Mouse (Mus musculus): ENCODE measurements around the gene Wdr24. TPM values are rescaled to one million over a fixed set of nuclear protein-coding genes. Genes with fewer than 3 reads are reported as not detected.

Gene Wdr24
- polyA plus RNA-seq, 1 experiment from 2014 or later, result 22.1 TPM

DNA sequence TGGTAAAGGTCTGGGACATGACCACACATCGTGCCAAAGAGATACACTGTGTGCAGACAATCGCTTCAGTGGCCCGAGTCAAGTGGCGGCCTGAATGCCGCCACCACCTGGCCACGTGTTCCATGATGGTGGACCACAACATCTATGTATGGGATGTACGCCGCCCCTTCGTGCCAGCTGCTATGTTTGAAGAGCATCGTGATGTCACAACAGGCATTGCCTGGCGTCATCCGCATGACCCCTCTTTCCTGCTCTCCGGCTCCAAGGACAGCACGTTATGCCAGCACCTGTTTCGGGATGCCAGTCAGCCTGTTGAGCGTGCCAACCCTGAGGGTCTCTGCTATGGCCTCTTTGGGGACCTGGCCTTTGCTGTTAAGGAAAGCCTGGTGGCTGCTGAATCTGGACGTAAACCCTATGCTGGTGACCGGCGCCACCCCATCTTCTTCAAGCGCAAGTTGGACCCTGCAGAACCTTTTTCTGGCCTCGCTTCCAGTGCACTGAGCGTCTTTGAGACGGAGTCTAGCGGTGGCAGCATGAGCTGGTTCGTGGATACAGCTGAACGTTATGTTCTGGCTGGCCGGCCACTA is 2.6 kb downstream of the Wdr24 start:
- no peaks in the 10 kb centered on the region for H3K27me3 ChIP-seq (ENCODE audit: insufficient read depth, low read length)
- no peak overlapping the region for H3K27ac ChIP-seq
- WGBS, result 93% methylated on average over 27 of the region's 27 CpGs
- H3K9ac ChIP-seq (ENCODE audit: low read depth, low read length), result no peak overlapping the region
- no peak for DNase-seq (ENCODE audit: low spot score)
- H3K36me3 ChIP-seq (ENCODE audit: insufficient read depth, low read length), result peaks cover 30% of the 10 kb centered on the region
- H3K9me3 ChIP-seq (replicated peaks; ENCODE audit: low read length), result no peaks in the 10 kb centered on the region
- peaks cover 27% of the 10 kb centered on the region for H3K4me1 ChIP-seq (replicated peaks; ENCODE audit: insufficient read depth, low read length)
- H3K4me2 ChIP-seq (ENCODE audit: low read length), result no peak overlapping the region
- no peak overlapping the region for H3K4me3 ChIP-seq (replicated peaks; ENCODE audit: low read depth, low read length)
- no peak for ATAC-seq (replicated peaks; ENCODE audit: low FRiP score, low read depth)
- no peak for TF ChIP-seq CTCF (IDR thresholded peaks at IDR 0.05; ENCODE audit: low read depth)

- no peaks in the 10 kb centered on the region for H3K9me3 ChIP-seq (replicated peaks; ENCODE audit: low read length)
- H3K36me3 ChIP-seq (ENCODE audit: insufficient read depth, low read length), result peaks cover 34% of the 10 kb centered on the region
- no peaks in the 10 kb centered on the region for H3K27me3 ChIP-seq (ENCODE audit: insufficient read depth, low read length)
- no peak for ATAC-seq (replicated peaks; ENCODE audit: low FRiP score, low read depth)
- no peak for DNase-seq (ENCODE audit: low spot score)
- peaks cover 36% of the 10 kb centered on the region for H3K4me1 ChIP-seq (replicated peaks; ENCODE audit: insufficient read depth, low read length)
- no peak overlapping the region for H3K4me2 ChIP-seq (ENCODE audit: low read length)
- no peak overlapping the region for H3K4me3 ChIP-seq (replicated peaks; ENCODE audit: low read depth, low read length)
- WGBS, result 96% methylated on average over 13 of the region's 13 CpGs
- no peak for TF ChIP-seq CTCF (IDR thresholded peaks at IDR 0.05; ENCODE audit: low read depth)
- H3K27ac ChIP-seq, result no peak overlapping the region
- no peak overlapping the region for H3K9ac ChIP-seq (ENCODE audit: low read depth, low read length)
Observed at GRCm38 (mm10) chr17:25827011-25827410, 3.6 kb downstream of the Wdr24 start.

GRCm38 (mm10) chr17:25827546-25828222 is 4.3 kb downstream of the Wdr24 start:
- Histone ChIP-seq H3K4me3 (replicated peaks; ENCODE audit: low read depth, low read length) (no peak overlapping the region), H3K4me1 (replicated peaks; ENCODE audit: insufficient read depth, low read length) (peaks cover 37% of the 10 kb centered on the region), H3K4me2 (ENCODE audit: low read length) (peak overlapping the region; percentile 66; the same call in 1 of the 2 replicates), H3K27me3 (ENCODE audit: insufficient read depth, low read length) (no peaks in the 10 kb centered on the region), H3K9me3 (replicated peaks; ENCODE audit: low read length) (no peaks in the 10 kb centered on the region), H3K9ac (ENCODE audit: low read depth, low read length) (no peak overlapping the region), H3K27ac (no peak overlapping the region), H3K36me3 (ENCODE audit: insufficient read depth, low read length) (peaks cover 34% of the 10 kb centered on the region)
- no peak for DNase-seq (ENCODE audit: low spot score)
- ATAC-seq (replicated peaks; ENCODE audit: low FRiP score, low read depth), result no peak
- 88% methylated on average over 22 of the region's 22 CpGs for WGBS
- no peak for TF ChIP-seq CTCF (IDR thresholded peaks at IDR 0.05; ENCODE audit: low read depth)

GRCm38 (mm10) chr17:25828223-25828594 is 4.8 kb downstream of the Wdr24 start:
- Histone ChIP-seq H3K27me3 (ENCODE audit: insufficient read depth, low read length) (no peaks in the 10 kb centered on the region), H3K36me3 (ENCODE audit: insufficient read depth, low read length) (peaks cover 34% of the 10 kb centered on the region), H3K4me3 (replicated peaks; ENCODE audit: low read depth, low read length) (peak overlapping the region; percentile 34; the same call in 1 of the 2 replicates), H3K9me3 (replicated peaks; ENCODE audit: low read length) (no peaks in the 10 kb centered on the region), H3K4me1 (replicated peaks; ENCODE audit: insufficient read depth, low read length) (peaks cover 37% of the 10 kb centered on the region), H3K27ac (peak overlapping the region; percentile 88; the same call in 1 of the 2 replicates), H3K4me2 (ENCODE audit: low read length) (peak overlapping the region; percentile 66), H3K9ac (ENCODE audit: low read depth, low read length) (no peak overlapping the region; the same call in 1 of the 2 replicates)
- no peak for TF ChIP-seq CTCF (IDR thresholded peaks at IDR 0.05; ENCODE audit: low read depth)
- ATAC-seq (replicated peaks; ENCODE audit: low FRiP score, low read depth), result no peak
- no peak for DNase-seq (ENCODE audit: low spot score)
- WGBS, result 87% methylated on average over 8 of the region's 8 CpGs

GRCm38 (mm10) chr17:25828712-25829557 is 5.5 kb downstream of the Wdr24 start, which contains the start of gene Jmjd8:
Gene Jmjd8 (plus strand): TSS chr17:25828867.
- peaks cover 36% of the 10 kb centered on the region for H3K4me1 ChIP-seq (replicated peaks; ENCODE audit: insufficient read depth, low read length)
- under 1% methylated on average over 32 of the region's 32 CpGs for WGBS
- peak within 1 kb of the TSS; percentile 66 for H3K4me2 ChIP-seq (ENCODE audit: low read length)
- ATAC-seq (replicated peaks; ENCODE audit: low FRiP score, low read depth) (peak; percentile 16), DNase-seq (ENCODE audit: low spot score) (peak; percentile 90)
- no peaks in the 10 kb centered on the region for H3K27me3 ChIP-seq (ENCODE audit: insufficient read depth, low read length)
- H3K9ac ChIP-seq (ENCODE audit: low read depth, low read length), result peak within 1 kb of the TSS; percentile 60
- peak within 1 kb of the TSS; percentile 34 for H3K4me3 ChIP-seq (replicated peaks; ENCODE audit: low read depth, low read length)
- peaks cover 34% of the 10 kb centered on the region for H3K36me3 ChIP-seq (ENCODE audit: insufficient read depth, low read length)
- no peaks in the 10 kb centered on the region for H3K9me3 ChIP-seq (replicated peaks; ENCODE audit: low read length)
- H3K27ac ChIP-seq, result peak within 1 kb of the TSS; percentile 88
- TF ChIP-seq CTCF (IDR thresholded peaks at IDR 0.05; ENCODE audit: low read depth), result peak; percentile 57

GRCm38 (mm10) chr17:25829558-25830017 is 6.2 kb downstream of the Wdr24 start:
- WGBS, result 33% methylated on average over 8 of the region's 8 CpGs
- no peak for TF ChIP-seq CTCF (IDR thresholded peaks at IDR 0.05; ENCODE audit: low read depth)
- no peaks in the 10 kb centered on the region for H3K27me3 ChIP-seq (ENCODE audit: insufficient read depth, low read length)
- no peak for DNase-seq (ENCODE audit: low spot score)
- peak overlapping the region; percentile 88 for H3K27ac ChIP-seq
- no peaks in the 10 kb centered on the region for H3K9me3 ChIP-seq (replicated peaks; ENCODE audit: low read length)
- peak overlapping the region; percentile 60 for H3K9ac ChIP-seq (ENCODE audit: low read depth, low read length)
- ATAC-seq (replicated peaks; ENCODE audit: low FRiP score, low read depth), result no peak
- peaks cover 35% of the 10 kb centered on the region for H3K36me3 ChIP-seq (ENCODE audit: insufficient read depth, low read length)
- H3K4me1 ChIP-seq (replicated peaks; ENCODE audit: insufficient read depth, low read length), result peaks cover 36% of the 10 kb centered on the region
- peak overlapping the region; percentile 66 for H3K4me2 ChIP-seq (ENCODE audit: low read length)
- peak overlapping the region; percentile 34 for H3K4me3 ChIP-seq (replicated peaks; ENCODE audit: low read depth, low read length)
